Mouse (Mus musculus) mouse embryonic stem cell (cell line): ENCODE measurements around the gene Erf.

Experiments
- in situ Hi-C, 2 experiments: fragments of 300-500 bp; cut with MboI; formaldehyde crosslinking; loops; 1 replicate in 1 of 2; 3 replicates in 1 of 2; pipeline ENCODE4 v1.14.3; 2019 to 2020; ENCODE audit warnings: low sequenced_read_pairs in 2 of 2, low pct_unique_long_range_greater_than_20kb in 1 of 2, mixed read lengths in 1 of 2; ENCODE audit not compliant: unreplicated experiment in 1 of 2

Gene Erf

DNA sequence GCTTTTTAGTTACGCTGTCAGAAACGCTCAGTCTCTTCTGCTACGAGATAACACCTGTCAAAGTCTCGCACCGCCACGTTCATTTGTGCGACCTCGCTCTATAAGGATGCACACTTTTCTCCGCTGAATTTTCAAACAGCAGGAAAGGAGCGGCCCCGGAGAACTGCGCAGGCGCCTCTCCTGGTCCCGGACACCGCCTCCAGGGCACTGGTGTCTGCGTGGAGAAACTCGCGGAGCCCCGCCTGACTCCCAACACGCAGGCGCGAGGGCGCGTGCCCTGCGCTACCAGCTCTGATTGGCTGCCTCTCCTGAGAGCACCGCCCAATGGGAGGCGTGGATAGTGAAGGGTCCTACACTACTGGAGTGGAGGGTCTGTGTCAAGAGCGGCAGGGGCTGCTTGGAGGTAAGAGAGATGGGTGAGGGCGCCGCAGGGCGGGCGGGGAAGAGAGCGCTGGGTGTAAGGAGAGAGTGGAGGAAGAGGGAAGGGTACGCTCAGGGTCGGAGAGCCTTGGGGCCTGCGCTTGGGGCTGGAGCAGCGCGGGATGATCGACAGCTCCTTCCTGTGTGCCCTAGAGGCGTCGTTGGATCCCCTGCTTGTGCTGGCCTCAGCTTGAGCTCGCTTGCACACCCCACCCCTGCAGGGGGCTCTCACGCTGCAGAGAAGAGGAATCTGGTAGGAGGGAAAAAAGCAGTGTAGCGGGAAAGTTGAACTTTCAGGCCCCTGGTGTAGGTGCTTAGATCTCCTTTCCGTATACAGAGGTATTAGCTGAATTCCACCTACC lies 29.3 kb downstream of the Erf start, which contains the start of gene Zfp526:
TSS of gene Zfp526 (plus strand) at position 324 of the 782 bp plus-strand sequence.
- in situ Hi-C loops = no loop called here

DNA sequence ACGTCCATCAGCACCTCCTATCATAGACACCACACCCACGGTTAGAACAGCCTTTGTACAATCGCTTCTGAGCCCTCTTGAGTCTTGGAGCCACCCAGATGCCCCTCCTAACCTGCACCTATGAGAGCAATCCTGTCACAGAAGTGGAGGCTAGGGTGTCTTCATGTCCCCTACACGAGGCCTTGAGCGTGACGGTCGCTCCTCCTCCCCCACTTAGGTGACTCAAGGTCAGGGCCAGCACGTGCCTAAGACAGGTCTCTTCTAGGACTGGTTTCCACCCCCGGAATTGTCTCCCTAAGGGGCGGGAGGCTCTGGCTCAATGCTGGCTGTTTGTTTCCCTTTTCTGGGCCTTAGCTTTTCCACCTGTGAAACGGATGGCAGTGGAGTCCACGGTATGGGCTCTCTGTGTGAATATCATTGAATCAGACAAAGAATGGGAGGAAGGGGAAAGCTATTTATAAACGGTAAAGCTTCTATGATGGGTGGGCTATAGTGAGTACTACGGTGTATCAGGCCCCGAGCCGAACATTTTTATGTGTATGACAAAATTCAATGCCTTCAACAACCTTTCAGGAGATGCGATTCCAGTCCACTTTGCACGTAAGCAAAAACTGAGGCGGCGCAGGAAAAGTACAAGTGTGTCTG lies 30.0 kb downstream of the Erf start, which contains the start of gene Dedd2:
TSS of gene Dedd2 (minus strand) at position 159 of the 645 bp plus-strand sequence.
- in situ Hi-C loops = no loop called here

DNA sequence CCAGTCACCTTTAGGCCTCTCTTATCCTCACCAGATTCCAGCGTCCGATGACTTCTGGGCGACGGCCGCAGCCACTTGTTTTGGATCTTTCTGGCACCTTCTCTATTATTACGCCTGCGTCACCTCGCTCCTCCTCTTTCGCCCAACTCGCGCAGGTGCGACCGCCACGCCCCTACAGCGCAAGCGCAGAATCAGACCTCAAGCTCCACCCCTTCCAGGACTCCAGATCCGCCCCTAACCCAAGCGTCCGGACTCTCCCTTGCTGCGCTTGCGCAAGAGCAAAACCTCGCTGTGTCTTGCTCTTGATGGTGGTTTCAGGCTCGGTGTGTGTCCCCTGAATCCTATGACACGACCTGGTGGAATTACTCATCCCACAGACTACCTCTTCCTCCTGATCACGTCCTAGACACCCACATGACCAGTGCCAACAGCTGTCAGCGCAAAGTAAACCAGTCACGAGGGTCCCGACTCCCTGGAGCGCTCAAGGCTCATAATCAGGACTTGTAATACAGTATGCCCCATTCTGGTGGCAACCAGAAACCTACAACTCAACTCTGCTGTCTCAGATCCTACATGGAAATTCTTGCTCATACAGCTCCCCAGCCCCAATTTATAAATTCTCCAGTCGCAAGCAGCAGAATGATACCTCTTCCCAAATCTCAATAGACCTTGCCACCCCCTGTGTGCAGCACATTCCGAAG lies 30.7 kb downstream of the Erf start:
- in situ Hi-C loops = no loop called here

DNA sequence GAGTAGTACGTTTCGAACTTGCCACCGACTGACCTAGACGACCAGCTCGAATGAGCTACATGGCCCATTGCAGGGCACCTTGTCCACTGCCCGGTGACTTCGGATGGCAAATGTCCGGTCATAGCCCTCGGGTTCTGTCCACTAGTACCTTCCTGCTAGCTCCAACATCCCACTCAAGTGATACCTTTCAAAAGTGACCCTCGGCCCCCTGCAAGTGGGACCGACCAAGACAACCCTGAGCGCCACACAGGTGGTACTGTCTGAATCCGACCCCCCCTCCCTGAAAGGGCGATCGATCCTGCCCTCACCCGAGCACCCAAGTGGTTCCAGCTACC lies 31.2 kb downstream of the Erf start:
- in situ Hi-C loops = no loop called here

DNA sequence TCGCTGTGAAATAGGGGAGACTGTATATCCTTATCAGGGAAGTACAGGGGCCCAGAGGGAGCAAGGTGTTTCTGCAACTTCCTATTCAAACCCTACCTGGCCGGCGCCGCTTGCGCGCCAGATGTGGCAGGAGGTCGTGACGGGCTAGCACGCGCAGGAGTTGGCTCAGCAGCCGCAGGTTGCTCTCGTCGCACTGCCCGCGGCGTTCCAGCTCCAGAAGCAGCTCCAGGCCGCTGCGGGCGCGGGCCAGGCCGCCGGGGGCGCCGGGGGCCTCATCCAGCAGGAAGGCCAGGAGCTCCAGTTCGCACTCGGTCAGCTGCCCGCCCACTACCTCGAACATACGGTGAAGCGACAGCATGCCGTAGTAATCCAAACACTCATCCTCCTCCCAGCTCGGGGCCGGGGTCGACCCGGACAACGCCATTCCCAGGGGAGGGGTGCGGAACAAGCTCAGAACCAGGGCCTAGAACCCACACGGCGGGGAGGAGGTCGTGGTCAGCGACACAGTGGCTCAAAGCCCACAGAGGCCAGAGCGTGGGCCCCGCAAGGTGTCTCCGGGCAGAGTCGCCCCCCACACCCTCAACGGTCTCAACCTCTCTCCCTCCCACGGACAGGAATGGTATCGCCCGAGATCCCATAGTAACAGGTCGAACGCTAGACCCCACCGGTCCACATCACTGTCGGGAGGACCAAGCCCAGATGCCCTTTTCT lies 31.7 kb downstream of the Erf start:
- in situ Hi-C loops = no loop called here

DNA sequence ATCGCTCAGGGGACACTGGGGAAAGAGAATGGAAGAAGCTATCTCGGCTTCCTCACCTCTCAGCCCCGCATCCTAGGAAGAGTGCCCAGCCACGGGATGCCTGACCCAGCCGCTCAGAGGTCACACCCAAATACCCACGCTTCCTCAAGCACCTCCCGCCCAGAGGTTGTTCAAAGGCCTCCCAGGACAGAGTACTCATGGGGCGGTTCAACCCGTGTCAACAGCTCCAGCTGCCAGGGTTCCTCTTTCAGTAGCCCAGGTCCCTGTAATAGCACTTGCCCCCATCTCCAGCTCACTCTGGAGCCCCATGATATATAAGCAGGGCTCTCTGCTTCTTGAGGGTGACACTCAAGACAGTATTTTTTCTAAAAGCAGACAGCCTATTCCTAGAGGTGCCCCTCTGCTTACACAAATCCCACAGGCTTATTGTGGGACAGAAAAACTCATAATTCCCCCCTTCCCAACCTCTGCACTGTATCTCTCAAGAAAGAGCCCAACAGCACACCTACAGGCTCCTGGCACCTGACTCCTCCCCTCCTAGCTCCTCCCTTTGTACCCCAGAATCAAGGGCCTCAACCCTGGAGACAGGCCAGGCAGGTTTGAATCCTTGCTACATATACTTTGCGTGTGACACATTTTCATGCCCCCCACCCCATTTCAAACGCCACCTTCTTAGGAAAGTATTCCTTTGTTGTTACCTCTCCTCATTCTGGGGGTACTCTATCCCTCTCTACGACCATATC lies 32.7 kb downstream of the Erf start:
- in situ Hi-C loops = no loop called here

DNA sequence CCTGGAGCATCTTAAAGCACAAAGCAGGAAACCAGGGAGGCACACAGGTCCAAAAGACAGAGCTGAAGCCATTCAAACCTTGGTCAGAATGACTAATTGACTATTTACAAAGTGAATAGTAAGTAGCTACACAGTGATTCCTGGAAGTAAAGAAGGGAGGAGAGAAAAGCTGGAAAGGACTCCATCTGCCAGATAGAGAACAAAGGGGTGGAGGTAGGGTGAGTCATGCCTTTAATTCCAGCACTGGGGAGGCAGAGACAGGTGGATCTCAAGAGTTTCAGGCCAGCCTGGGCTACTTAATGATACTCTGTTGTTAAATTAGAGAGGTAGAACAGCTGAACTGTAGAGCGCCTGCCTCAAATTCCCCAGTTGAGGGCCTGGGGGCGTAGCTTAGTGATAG lies 36.4 kb downstream of the Erf start:
- in situ Hi-C loops = no loop called here

DNA sequence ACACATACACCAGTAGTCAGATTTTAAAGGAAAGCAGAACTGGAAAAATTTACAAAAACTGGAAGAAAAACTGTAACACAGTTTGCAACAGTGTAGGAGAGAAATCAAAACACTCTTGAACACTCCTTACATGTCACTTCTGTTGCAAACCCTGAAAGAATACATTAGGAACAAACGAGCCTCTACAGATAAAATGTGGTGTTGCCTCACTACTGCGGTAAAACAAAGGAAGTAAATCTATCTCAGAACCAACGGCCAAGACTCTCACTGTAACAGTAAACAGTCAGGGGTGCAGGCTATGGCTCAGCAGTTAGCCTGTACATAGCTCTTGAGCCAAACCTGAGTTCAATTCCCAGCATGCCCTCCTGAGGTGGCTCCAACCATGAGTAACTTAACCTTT lies 37.5 kb downstream of the Erf start:
- in situ Hi-C loops = no loop called here

DNA sequence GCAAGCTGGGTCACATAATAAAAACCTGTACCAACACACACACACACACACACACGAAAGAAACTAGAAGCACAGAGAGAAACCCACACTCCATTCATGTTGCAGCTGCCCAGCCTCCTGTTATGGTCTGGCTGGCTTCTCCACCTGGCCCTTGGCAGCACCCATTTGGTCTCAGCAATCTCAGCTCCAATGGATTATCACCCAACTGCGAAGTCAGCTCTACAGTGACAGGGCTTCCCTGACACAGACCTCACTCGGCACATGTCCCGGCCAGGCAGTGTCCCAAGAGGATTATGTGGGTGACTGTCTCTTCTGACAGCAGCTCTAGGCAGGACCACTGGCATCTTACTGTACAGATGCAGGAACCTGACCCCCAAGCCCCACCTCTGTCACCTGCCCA lies 40.1 kb downstream of the Erf start:
- in situ Hi-C loops = no loop called here

DNA sequence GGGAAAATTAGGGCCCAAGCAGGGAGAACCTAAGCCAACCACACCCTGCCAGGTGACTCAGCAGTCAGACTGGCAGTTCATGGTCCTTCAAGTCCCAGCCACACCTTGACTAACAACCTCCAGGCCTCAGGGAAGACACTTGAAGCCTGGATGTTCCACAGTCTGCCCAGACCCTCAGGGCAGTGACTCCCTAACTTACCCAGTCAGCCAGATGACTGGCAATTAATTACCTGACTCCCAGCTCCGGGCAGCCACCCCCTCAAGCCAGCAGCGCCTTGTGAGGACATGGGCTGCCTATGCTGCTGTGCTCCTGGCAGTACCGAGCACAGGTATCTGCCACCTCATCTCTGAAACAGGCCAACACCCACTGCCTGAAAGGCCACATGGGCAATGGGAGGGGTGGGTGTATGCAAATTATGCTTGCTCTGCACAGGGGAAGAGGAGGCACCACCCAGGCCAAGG lies 41.4 kb downstream of the Erf start:
- in situ Hi-C loops = no loop called here

DNA sequence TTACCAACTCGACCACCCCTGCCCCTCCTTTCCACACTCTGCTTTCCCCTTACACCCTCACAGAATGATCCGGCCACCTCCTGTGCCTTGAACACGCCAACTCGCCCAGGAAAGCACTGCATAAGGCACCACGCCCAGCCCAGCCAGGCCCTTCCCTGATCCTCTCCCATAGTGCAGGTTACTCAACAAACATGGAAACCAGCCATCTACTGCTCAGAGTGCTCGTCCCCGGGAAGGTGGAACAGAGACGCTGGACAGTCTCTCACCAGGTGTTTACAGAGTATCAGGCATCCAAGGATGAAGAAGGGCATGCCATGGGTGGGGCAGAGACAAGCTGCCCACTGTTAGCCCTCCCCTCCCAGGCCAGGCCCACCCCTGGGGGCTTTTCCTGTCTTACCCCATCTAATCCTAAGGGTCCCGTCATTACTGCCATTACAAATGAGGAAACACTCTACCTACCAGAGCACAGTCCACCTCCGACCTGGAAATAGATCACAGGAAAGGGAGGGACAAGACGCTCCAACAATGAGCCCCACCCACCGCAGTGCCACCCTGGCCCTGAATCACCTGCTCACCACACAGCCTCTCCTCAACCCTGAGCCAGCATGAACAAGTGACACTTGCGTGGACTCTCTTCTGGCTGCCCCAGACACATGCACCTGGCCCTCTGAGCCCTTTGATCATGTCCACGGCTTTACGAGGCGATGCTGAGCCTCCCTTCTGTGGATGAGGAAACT lies 44.3 kb downstream of the Erf start:
- in situ Hi-C loops = no loop called here

DNA sequence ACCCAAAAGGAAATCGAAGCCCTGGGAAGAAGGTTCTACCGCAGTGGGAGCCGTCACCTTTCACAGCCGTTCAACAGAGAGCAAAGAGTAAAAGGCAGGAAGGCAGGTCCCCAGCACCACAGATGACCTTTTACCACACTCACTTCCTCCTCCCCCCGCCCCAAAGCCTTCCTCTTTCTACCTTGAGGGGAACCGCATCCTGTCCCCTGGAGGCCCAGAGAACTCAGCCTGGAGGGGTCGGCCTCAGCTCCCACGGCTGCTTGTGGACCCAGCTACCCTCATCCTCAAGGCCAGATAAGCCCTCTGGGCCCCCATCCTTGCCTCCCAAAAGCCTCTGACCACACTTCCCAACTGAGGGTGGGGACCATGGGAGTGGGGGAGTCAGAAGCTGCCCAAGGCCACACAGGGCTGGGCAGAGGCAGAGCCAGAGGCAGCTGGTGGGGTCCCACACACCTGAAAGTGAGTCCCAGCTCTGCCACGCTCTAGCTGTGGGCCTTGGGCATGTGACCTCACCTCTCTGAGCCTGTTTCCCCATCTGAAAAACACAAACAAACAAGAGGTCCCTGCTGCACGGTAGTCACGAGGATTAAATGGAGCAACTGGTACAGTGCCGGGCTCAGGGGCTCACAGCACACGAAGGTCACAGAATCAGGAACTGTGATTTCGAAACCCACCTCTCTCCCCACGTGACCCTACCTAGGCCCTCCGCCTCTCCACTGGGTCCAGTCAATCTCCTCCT lies 45.0 kb downstream of the Erf start:
- in situ Hi-C loops = no loop called here

DNA sequence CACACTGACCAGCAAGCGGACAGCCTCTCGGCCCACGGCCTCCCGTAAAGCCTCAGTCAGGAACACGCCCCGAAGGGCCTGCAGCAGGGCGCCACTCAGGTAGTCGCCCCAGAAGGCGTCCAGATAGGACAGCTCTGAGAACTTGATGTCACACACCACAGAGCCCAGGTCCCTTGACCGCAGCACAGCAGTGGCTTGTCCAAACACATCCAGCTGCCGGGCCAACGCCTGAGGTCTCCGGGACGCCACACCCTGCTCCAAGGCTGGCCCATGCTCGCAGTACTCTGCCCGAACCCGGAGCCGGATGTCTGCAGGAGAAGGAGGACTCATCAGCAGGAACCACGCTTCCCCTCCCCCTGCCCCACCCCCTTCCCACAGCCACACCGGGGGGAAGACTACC lies 46.9 kb downstream of the Erf start:
- in situ Hi-C loops = no loop called here

DNA sequence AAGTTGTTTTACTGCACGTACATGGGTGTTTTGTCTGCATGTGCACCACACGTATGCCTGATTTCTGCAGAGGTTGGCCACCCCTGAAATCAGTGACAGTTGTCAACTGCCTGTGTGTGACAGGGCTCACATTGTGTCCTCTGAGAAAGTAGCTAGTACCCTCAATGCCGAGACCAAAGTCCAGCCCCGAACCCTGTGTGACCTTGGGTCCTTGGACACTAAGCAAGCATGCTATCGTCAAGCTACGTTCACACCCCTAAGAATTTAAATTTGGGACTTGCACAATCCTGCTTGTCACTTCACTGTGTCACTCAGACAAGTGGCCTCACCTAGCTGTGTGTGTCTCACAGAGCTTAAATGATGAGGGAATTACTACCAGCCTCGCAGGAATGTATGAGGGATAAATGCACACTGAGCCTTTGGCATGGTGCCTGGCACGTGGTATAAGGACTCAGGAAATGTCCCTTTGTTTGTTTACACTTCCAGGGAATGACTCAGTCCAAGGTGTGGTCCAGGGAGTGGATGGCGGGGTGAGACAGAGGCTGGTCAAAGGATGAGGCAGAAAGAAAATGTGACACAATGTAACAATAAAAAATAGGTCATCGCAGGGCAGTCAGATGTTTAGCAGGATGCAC lies 53.1 kb downstream of the Erf start:
- in situ Hi-C loops = no loop called here

DNA sequence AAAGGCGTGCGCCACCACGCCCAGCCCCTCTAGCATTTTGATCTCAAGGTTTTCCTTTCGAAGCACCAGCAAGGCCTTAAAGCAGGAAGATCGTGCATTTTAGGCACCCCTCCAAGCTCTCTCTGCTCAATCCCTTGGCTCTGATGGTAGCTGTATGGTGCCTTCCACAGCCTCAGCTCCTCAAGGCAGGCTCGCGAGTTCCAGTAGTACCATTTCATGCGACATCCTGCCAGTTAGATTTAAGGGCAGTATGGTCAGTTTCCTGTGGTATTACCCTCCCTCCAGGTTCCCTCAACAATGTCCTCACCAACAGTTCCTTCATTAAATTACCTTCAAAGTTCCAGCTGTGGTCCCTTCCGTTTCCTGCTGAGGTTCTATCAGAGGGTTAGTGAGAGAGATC lies 54.5 kb downstream of the Erf start:
- in situ Hi-C loops = no loop called here

DNA sequence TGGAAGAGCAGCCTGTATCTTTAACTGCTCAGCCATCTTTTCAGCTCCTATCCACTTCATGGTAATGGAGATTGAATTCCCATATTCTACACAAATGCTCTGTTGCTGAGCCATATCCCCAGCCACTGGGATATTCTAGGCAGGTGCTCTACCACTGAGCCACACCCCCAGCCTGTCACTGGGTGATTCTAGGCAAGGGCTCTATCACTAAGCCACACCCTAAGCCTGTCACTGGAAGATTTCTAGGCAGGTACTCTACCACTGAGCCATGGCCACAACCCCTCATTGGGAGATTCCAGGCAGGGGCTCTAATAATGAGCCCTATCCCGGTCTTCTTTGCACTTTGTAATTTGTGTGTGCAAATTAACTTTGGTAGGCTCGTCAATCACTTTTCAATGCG lies 55.4 kb downstream of the Erf start:
- in situ Hi-C loops = no loop called here
